Mouse (Mus musculus) spleen, adult 12 weeks (tissue): ENCODE data around the gene Nudt3.
A peak's percentile ranks its signal among the peaks of the same experiment; 100 is the strongest.
"Not testable (repeated sequence)": the region's sequence is repeated elsewhere in the genome, so short reads cannot be mapped to it uniquely, and the experiment has no call there.

Experiments used
- DNase-seq: peaks from one replicate; pipeline ENCODE4 v3.0.0; 2022; ENCODE audit warnings: low spot score

Gene Nudt3

DNA sequence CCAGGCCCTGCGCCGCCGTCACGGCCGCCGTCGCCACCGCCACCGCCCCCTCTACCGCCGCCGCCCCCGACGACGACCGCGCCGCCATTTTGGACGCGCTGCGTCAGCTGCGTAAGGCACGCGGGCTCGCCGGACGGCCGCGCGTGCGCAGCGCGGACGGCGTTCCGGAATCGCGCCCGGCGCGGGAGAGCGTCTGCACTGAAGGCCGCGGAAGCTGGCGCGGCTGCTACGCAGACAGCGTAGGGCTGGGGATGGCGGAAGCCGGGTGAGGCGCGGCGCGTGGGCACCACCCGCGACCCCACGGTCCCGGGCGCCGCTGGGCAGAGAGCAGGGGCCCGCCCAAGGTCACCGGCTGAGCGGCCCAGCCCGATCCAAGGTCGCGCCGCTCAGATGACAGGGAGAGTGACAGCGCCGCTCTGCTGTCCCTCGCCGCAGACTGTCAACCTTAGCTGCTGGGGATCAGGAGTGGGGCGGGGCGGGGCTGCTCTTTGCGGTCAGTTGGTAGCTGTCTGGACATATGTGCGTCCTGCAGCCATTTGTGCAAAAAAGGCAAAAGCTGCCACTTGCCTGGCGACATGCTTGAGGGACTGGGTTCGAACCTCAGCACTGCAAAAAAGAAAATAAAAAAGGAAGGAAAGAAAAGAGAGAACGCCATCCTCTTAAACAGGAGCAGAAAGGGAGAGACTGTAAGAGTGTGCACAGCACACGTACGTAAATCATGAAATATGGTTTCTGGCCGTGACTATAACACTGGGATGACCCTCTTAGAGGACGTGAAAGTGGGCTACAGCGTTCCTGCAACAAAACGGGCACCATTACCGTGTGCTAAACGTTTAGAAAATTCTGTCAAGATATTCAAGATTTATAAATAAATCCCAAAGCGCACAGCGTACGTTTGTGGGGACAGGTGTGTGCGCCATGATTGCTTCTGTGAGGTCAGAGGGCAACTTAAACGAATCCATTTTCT is at the start of gene Nudt3:
Gene Nudt3, minus strand, starts transcription at position 136 of the 967 bp plus-strand sequence.
- peak; percentile 84 for DNase-seq

DNA sequence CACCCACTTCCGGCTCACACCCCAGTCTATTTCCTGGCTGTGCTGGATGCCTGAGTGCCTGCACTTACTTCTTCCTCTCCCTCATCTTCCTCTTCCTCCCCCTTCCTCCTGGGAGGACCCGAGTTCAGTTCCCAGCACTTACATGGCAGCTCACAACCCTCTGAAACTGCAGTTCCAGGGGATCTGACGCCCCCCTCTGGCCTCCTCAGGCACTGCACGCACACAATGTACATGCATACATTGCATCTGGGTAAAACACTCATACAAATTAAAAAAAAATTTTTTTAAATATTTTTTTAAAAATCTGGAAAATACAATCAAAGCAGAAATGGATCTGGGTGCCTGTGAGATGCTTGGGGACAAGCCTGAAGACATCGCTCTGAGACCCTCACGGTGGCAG is 48.4 kb upstream of the Nudt3 start:
- DNase-seq, result no peak

DNA sequence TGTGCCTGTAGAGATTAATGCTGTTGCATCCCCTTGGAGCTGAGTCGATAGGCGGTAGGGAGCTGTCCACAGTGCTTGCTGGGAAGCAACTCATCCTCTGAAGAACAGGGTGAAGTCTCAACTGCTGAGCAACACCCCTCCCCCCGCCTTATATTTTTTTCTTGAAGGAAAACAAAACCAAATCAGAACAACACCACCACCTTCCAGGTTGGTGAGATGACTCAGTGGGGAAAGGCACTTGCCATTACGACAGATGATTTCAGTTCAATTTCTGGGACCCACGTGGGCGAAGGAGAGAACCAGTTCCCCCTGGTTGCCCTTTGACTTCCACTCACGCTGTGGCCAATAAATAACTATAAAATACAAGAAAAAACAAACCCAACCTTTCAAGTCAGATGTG is 35.5 kb upstream of the Nudt3 start:
- no peak for DNase-seq

DNA sequence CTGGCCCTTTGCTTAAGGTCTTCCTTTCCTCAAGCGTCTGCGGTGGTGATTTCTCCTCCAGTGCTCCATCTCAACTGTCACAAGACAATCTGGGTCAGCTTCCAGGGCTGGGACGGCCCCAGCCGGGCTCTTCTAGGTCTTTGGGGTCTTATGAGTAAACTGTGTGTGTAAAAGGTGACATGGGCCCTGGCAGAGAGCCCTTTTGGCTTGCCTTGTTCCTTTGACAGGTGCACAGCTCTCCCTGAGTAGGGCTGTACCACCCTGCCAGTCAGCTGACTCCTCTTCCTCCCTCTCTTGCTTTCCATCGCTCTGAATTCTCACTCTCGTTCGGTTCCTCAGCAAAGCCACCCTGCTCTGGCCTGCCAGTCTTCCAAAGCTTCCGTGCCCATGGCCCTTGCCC is 33.8 kb upstream of the Nudt3 start:
- DNase-seq, result no peak

DNA sequence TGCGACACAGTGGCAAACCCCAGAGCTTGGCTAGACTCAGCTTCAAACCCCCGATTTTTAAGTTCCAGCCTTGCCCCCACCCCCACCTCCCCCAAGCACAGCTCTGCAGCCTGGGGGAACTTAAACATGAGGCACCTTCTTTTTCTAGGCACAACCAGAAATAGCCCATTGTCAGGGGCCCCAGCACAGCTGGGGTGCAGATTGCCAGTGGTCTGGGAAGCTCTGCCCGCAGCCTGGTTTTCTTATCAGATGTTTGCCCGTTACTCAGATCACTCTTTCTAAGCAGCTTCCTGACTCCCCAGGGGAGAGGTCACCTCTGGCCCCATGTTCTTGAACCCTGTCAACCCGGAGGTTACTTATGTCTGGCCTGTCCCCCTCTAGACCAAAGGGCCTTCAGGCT is 33.1 kb upstream of the Nudt3 start:
- no peak for DNase-seq

DNA sequence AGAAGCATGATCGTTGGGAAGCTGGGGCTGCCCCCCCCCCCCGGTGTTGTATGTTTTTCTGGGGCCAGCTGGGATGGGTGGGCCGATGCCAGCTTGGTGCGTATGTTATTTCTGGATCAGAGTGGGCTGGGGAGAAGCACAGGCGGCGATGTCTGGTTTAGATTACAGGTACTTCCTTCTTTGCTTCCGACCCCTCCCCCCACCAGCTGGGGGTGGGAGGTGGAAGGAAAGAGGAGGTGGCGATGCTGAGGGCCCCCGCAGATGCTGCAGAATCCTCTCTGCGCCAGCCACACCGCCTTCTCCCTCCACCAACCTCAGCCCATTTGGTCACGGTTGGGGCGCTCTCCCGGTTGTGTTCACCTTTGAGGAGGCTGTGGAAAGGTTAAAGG is 32.7 kb upstream of the Nudt3 start:
- DNase-seq, result no peak

DNA sequence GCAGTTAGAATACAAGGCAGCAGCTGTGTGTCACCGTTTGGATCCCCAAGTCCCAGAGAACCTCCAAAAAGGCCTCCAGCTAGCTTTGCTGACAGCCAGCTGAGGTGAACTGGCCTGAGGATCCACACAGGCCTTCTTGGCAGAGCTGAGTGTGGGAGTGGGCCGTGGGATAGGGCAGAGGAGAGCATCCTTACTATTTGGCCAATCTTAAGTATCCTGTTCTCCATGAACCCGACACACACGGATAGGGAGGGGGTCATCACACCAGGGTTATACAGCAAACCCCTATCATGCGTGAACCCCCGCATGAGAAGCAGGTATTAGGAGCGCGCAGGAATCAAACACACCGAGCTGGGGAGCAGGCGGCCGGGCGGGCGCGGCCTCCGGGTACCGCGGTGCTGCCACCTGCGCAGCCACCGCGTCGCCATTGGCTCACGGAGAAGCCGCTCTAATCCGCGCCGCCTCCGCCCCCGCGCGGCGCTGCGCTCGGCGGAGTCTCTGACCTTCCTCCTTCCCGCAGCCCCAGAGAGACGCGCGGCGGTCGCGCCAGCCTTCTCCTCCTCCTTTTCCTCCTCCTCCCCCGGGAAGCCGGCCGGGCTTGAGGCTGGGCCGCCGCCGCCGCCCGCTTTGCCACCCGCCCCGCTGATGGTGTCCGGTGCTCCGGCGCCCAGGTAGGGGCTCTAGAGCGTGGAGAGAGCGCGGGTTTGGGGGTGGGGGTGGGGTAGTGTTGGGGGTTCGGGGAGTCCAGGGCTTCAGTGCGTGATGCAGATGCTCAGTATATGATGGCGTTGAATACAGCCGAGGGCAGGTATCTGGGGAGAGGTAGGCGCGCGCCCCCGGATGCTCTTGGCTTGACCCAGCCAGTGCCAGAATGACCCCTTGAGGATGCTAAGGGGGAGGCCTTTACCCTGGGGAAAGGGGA is 32.1 kb upstream of the Nudt3 start, which contains the start of gene Pacsin1:
Gene Pacsin1, plus strand, starts transcription at position 421 of the 922 bp plus-strand sequence.
- DNase-seq, result peak; percentile 24

DNA sequence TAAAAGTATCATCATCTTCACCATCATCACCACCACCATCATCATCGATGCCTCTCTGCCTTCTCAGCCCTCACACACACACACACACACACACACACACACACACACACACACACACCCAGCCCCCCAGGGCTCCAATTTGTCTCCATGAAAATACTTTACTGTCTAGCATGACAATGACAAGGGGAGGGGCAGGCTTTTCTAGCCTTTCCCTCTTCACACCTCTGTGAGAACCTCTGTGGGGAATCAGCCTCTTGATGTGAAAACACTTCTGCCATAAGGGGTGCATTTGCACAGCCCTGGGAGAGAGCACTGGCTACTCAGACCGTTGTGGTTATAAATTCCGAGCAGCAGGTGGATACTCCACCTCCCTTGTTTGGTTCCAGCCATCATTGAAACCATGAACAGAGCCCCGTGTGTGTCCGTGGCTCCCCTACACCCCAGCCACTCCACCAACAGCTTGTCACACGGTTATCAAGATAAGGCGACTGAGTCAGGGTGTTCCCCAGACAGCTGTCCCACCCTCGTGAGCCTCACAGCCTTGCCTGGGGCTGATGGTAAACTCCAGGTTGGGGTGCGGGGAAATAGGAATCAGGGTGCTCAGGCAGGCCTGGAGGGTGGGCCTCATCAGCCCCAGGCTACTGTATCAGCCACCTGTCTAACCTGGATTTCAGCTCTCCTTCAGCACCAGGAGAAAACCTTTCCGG is 30.1 kb upstream of the Nudt3 start:
- DNase-seq, result no peak

DNA sequence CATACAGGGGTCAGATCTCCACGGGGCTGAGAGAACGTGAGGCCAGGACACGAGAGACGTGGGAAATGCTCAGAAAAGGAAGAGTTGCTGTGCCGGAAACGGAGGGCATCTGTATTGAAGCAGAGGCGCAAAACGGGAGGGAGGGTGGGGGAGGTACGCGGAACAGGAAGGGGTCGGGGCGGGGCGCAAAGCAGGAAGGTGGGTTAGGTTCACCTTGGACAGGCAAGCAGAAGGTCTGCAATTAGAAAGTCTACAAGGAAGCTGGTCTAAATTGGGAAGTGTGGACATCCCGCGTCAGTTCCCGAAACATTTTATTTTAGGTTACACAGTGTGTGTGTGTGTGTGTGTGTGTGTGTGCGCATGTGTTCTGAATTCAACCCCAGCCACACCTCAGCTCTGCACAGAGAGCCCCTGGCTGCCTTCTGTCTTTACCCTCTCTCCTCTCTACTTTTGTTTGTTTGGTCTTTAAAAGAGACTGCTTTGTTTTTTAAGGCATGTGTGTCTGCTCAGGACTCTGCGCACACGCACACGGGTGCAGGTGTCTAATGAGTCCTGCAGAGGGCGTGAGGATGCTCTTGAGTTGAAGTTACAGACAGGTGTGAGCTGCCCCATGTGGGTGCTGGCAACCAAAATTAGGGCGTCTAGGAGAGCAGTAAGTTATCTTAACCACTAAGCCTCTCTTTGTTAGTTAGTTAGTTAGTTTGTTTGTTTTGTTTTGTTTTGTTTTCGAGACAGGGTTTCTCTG is 28.9 kb upstream of the Nudt3 start:
- no peak for DNase-seq

DNA sequence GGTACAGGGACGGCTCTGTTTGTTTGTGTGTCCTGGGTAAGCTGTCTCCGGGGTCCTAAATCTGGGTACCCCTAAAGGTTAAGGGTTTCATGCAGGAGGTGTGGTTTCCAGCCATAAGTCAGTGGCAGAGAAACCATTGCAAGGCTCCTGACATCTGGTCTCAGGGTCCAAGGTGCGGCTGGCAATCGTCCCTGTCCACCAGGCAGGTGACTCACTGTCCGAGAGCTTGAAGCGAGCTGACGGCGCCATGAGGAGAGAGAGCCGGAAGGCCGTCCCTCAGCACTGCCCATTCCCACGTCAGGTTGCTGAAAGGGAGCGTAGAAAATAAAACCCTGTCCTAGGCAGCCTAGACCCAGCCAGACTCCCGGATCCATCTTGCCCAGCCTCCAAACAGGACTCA is 27.3 kb upstream of the Nudt3 start:
- DNase-seq, result no peak

DNA sequence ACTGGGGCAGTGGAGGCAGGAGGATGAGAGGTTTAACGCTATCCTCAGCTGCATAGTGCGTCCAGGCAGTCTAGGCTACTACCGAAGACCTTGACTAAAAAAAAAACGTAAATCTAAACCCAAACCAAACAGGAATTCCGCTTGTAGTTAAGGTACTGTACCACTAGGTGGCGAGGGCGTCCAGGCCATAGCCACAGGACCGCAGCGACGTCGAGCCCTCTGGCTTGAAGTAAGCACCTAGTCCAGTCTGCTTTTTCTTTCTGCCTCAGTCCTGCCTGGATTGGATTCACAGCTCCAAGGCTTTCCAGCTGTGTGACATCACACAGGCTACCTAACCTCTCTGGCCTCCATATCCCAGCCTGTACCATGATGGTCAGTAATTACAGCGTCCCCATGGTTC is 26.9 kb upstream of the Nudt3 start:
- DNase-seq, result peak; percentile 59

DNA sequence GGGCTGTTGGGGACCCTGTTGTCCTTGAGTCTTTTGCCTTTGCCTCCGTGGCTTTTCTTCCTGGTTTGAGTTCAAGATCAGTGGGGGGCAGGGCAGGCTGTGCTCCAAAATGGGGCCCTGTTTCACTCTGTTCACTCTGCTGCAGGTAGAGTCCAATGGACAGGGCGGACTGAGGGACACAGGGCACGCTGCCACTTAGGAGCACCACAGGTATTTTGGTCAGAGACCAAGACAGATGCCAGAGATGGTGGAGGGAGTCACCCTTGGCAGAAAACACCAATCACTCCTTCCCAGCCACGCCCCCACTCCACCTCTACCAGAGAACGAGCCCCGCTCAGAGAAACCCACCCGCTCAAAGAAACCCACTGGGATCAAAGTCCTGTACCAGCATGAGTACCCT is 22.5 kb upstream of the Nudt3 start:
- DNase-seq, result no peak

DNA sequence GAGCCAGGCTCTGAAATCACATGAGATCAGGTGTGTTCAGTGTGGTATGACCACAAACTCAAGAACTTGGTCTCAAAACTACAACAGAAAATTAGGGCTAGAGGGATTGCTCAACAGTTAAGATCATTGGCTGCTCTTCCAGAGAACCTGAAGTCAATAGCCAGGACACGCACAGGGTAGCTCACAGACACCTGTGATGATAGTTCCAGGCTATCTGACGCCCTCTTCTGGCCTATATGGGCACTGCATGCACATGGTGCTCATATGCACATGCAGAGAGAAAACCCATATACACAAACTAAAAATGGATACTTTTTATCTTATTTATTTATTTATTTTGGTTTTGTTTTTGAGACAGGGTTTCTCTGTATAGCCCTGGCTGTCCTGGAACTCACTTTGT is 21.3 kb upstream of the Nudt3 start:
- no peak for DNase-seq

DNA sequence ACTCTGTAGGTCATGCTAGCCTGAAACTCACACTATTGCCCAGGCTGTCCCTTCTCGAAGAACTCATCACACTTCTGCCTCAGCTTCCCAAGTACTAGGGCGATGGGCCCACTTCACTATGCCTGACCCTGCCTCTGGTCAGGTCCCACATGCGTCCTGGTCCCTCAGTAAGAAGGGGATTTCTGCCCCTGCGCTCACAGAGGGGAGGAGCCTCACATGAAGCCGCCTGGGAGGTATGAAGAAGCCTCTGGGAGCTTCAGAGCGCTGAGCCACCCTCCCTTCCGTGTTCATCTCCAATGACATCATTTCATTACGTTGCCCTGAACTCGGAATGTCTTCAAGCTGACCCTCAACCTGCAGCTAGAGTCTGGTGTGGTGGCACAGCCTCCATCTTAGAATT is 20.5 kb upstream of the Nudt3 start:
- no peak for DNase-seq

DNA sequence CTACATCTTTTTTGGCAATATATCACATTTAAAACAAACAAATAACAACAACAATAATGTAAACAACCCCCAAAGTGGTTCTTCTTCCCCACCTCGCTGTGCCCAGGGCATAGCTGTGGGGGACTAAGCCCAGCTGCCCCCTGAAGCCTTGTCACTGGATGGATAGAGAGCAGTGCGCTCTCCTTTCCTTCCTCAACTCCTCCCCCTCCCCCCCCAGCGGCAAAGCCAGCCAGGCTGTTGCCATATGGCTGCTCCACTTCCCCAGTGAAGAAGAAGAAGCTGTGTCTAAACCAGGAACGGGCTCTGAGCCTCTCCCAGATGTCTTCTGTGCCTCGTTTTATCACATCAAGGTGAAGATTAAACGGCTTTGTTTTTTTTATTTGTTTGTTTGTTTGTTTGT is 19.8 kb upstream of the Nudt3 start:
- no peak for DNase-seq

DNA sequence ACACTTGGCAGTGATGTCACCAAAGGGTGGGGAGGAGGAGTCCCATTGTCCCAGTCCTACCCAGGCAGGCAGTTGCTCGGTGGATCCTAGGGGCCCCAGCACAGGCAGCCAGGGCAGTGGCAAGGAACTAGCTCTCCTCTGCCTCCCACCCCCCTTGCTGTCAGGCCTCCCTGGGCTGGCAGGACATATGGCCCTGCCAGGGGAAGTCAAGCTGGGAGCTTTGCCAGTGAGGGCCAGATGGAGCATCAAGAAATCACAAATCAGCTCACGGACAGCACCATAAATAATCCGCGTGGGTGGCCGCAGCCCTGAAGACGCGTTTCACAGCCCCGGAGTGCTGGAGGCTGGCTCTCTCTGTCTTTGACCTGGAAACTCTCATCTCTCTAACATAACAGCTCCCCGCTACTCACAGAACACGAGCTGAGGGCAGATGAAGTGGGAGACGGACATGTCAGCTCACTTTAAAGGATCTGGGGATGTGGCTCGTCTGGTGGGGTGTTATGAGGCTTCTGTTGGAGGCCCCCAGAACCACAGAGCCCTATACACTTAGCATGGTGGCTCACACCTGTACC is 19.3 kb upstream of the Nudt3 start:
- DNase-seq, result no peak

DNA sequence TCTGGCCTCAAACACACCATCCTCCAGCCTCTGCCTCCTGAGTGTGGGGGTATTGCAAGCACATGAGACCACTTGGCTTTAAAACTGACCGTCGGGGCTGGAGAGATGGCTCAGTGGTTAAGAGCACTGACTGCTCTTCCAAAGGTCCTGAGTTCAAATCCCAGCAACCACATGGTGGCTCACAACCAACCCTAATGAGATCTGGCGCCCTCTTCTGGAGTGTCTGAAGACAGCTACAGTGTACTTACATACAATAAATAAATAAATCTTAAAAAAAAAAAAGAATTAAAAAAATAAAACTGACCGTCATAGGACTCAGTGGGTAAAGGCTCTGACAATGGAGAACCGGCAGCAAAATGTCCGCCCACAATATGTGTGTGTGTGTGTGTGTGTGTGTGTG is 16.6 kb upstream of the Nudt3 start:
- DNase-seq, result not testable (repeated sequence)

DNA sequence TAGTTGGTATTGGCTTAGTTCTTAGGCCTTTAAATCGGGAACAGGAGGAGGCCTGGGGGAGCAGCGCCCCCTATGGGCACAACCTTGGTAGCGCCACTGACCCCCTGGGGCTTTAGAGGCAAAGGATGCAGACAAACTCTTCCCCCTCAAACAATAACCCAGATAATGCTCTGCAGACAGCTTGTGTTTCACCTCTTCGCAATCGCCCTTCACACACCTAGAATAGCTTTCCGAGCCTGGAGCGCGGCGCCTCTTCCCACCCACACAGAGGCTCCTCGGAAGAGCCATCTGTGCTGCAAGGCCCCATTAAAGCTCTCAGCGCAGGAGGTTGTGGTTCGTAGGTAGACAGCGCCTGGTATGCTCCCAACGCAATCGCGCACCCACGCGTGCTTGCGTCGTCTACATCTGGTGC is 15.6 kb upstream of the Nudt3 start:
- DNase-seq, result peak; percentile 26

DNA sequence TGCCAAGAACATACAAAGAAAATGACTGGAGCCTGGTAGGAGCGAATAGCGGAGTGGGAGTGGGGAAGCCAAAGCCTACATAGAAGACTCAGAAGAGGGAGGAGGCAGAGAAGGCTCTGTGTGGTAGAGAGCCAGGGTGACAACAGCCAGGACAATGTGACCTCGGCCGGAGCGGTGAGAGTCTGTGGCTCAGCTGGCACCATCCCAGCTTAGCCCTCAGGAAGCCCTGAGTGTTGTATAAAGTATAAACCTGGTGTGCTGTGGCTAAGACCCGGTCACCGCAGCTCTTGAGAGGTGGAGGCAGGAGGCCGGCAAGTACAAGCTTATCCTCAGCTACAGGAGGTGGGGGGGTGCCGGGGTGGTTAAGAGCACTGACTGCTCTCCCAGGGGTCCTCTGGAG is 14.0 kb upstream of the Nudt3 start:
- no peak for DNase-seq

DNA sequence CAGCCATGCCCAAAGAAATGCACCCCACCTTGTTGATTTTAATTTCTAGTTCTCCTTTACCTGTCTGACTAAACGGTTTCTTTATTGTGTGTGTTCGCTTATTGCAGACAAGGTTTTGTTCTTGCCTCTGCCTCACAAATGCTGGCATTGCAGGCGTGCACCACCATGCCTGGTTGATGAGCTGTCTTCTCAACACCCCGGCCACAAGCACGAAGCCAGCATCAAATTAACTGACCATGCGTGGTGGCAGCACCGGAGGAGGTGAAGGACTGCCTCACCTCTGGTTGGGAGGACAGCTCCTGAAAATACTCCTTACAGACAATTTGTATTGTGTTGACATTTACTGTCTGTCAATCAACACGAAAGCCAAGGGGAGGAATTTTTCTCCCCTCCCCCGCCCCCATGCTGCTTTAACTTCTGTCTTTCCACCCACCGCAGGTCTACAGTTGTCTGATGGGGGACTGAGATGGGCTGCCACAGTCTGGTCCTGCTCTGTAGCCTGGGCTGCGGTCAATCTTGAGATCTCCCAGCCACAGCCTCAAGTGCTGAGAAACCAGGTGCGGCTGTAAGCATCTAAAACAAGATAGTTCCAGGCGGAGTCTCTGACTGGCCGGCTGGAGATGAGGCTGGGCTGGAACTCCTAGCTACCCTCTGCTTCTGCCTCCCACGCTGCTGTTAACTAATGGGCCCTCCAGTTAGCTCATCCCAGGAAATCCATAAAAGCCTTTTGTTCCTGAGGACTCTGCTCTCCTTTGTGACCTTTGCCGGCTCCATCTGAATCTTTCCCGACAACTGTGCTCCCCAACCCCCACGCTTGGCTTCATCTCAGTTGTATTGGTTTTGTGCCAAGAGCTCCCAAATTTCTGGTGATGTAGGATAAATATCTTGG is 13.1 kb upstream of the Nudt3 start, which contains the start of gene Rps10:
Gene Rps10, minus strand, starts transcription at position 538 of the 889 bp plus-strand sequence.
- DNase-seq, result no peak
